Mouse (Mus musculus): ENCODE data around the gene Zfp512. TPM values are rescaled to one million over a fixed set of nuclear protein-coding genes. Genes with fewer than 3 reads are reported as not detected.
"Not testable (repeated sequence)": the region's sequence is repeated elsewhere in the genome, so short reads cannot be mapped to it uniquely, and the experiment has no call there.

Zfp512 gene
- polyA plus RNA-seq, 1 experiment: 46.3 TPM

DNA sequence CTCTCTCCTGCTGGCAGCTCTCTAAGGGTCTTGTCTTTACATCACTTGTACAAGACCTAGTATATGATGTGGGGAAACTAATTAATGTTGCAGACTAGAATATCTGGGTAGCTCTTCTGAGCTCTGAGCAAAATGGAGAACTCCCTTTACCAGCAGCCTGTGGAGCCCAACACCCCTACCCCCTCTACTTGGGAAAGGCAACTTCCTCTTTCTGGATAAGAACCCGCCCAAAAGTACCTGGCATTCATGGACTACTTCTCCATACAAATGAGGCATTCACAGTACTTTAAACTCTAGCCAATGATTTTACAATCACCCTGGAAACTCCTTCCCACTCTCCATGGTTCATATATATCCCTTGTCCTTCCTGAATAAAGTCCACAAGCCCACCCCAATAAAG lies 60.2 kb downstream of the Zfp512 start:
- 97% methylated on average over 1 of the region's 1 CpGs for WGBS
- no peak for DNase-seq
- no peak overlapping the region for H3K4me3 ChIP-seq (replicated peaks; ENCODE audit: insufficient read depth, low read depth, low read length)
- TF ChIP-seq CTCF (IDR thresholded peaks at IDR 0.05; ENCODE audit: borderline replicate concordance, insufficient read depth, low read depth, low read length): no peak
- no peak for TF ChIP-seq POLR2A (IDR thresholded peaks at IDR 0.05; ENCODE audit: borderline replicate concordance, insufficient read depth, low read length)
- no peaks in the 10 kb centered on the region for H3K4me1 ChIP-seq (ENCODE audit: control insufficient read depth, insufficient read depth, low read length)
- H3K27me3 ChIP-seq (ENCODE audit: control insufficient read depth, insufficient read depth, low read length): no peaks in the 10 kb centered on the region
- H3K27ac ChIP-seq (ENCODE audit: insufficient read depth, low read length): no peak overlapping the region

DNA sequence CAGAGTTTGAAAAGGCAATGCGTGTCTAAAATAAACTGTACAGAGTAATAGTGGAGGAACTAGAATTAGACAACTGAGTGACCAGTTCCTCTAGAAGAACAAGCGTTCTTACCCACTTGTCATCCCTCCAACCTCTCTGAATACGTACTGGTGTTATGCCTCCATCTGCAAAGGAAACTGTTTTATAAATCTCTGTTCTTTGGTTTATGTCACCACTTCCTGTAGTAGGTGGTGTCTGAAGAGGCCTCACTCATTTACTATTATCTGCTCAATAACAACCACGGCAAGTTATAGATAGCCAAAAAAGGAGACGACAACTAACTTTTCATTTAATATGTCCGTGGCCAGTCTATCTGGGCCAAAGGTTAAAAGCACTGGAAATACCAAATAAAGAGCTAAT lies 68.3 kb downstream of the Zfp512 start:
- peaks cover under 1% of the 10 kb centered on the region; the same call in 1 of the 2 replicates for H3K4me1 ChIP-seq (ENCODE audit: control insufficient read depth, insufficient read depth, low read length)
- no peaks in the 10 kb centered on the region for H3K27me3 ChIP-seq (ENCODE audit: control insufficient read depth, insufficient read depth, low read length)
- whole genome bisulfite sequencing: 95% methylated on average over 6 of the region's 6 CpGs
- no peak for DNase-seq
- H3K4me3 ChIP-seq (replicated peaks; ENCODE audit: insufficient read depth, low read depth, low read length): no peak overlapping the region
- no peak overlapping the region for H3K27ac ChIP-seq (ENCODE audit: insufficient read depth, low read length)
- TF ChIP-seq CTCF (IDR thresholded peaks at IDR 0.05; ENCODE audit: borderline replicate concordance, insufficient read depth, low read depth, low read length) (no peak), POLR2A (IDR thresholded peaks at IDR 0.05; ENCODE audit: borderline replicate concordance, insufficient read depth, low read length) (no peak)

DNA sequence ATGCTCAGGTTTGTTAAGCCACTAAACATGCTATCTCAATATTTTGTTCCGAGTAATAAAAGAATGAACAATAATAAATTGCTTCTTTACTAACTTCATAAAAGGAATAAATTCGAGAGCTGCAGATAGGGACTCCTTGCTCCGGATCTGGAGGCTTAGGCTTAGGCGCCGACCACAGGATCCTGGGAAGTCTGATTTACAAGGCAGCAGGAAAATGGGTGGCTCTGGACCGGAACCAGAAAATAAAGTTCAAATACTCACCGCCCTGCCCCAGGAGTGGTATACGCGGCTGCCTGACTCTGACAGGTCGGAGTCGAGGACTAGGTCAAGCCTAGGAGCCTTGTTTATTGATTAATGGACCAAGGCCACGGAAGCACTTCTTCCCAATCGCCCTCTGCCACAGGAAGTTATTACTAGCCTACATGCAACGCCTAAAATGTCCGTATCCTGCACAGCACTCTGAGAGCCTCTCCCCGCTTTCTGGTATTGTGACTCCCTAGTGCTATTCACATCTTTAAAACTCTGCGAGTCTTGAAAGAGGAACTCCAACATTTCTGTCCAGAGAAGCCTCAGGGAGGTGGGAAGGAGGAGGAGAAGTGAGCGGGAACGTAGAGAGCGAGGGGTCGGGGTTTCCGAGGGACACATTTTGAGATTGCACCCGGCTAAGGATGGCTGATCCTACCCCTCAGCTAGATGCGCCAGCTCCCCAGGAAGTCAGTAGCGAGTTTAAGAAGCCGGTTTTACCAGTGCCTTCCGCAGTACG lies 74.3 kb downstream of the Zfp512 start, which contains the start of gene Slc4a1ap:
Gene Slc4a1ap (plus strand): TSS at position 642 of the 763 bp plus-strand sequence.
- peak within 1 kb of the TSS; percentile 75; the same call in 1 of the 2 replicates for H3K27ac ChIP-seq (ENCODE audit: insufficient read depth, low read length)
- peaks cover 3% of the 10 kb centered on the region; the same call in 1 of the 2 replicates for H3K4me1 ChIP-seq (ENCODE audit: control insufficient read depth, insufficient read depth, low read length)
- peak within 1 kb of the TSS; percentile 91 for H3K4me3 ChIP-seq (replicated peaks; ENCODE audit: insufficient read depth, low read depth, low read length)
- peak; percentile 78 to 88 for DNase-seq
- TF ChIP-seq CTCF (IDR thresholded peaks at IDR 0.05; ENCODE audit: borderline replicate concordance, insufficient read depth, low read depth, low read length) (no peak), POLR2A (IDR thresholded peaks at IDR 0.05; ENCODE audit: borderline replicate concordance, insufficient read depth, low read length) (peak; percentile 62; the same call in 1 of the 2 replicates)
- WGBS: under 1% methylated on average over 28 of the region's 28 CpGs
- no peaks in the 10 kb centered on the region for H3K27me3 ChIP-seq (ENCODE audit: control insufficient read depth, insufficient read depth, low read length)

DNA sequence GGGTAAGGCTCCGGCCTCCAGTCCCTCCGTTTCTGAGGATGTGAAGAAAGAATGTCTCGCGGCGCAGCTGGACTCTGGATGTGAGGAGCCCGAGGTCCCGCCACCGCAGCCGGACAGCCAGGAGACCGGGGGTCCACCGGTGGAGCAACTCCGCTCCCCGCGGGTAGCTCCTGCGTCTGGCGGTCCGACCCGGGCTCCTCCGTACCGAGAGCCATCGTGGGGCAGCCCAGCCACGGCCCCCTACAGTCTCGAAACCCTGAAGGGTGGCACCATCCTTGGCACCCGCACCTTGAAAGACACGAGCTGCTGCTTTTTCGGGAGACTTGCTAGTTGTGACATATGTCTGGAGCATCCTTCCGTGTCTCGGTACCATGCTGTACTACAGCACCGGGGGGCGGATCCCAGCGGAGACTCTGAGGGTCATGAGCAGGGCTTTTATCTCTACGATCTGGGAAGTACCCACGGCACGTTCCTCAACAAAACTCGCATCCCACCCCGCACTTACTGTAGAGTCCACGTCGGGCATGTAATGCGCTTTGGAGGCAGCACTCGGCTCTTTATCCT lies 75.0 kb downstream of the Zfp512 start:
- H3K4me1 ChIP-seq (ENCODE audit: control insufficient read depth, insufficient read depth, low read length): peaks cover 3% of the 10 kb centered on the region; the same call in 1 of the 2 replicates
- peak overlapping the region; percentile 91 for H3K4me3 ChIP-seq (replicated peaks; ENCODE audit: insufficient read depth, low read depth, low read length)
- WGBS: 2% methylated on average over 40 of the region's 40 CpGs
- DNase-seq: no peak
- no peaks in the 10 kb centered on the region for H3K27me3 ChIP-seq (ENCODE audit: control insufficient read depth, insufficient read depth, low read length)
- TF ChIP-seq POLR2A (IDR thresholded peaks at IDR 0.05; ENCODE audit: borderline replicate concordance, insufficient read depth, low read length) (no peak), CTCF (IDR thresholded peaks at IDR 0.05; ENCODE audit: borderline replicate concordance, insufficient read depth, low read depth, low read length) (no peak)
- no peak overlapping the region for H3K27ac ChIP-seq (ENCODE audit: insufficient read depth, low read length)

DNA sequence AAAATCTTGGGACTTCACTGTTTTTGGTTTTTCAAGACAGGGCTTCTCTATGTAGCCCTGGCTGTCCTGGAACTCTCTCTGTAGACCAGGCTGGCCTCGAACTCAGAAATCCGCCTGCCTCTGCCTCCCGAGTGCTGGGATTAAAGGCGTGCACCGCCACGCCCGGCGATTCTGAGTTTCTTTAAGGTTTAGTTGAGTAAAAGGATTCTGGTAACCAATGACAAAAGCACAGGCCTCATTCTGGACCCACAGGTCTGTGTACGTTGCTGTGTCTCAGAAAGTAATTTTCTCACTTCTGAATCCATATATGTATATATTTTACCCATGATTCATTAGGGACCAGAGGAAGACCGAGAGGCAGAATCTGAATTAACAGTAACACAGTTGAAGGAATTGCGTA lies 75.5 kb downstream of the Zfp512 start, which contains the start of gene Supt7l:
Gene Supt7l (minus strand): TSS at position 101 of the 400 bp plus-strand sequence.
- H3K27me3 ChIP-seq (ENCODE audit: control insufficient read depth, insufficient read depth, low read length); H3K4me1 ChIP-seq (ENCODE audit: control insufficient read depth, insufficient read depth, low read length); DNase-seq: not testable (repeated sequence)
- 79% methylated on average over 11 of the region's 11 CpGs for WGBS
- Histone ChIP-seq H3K27ac (ENCODE audit: insufficient read depth, low read length) (peak within 1 kb of the TSS; percentile 75; the same call in 1 of the 2 replicates), H3K4me3 (replicated peaks; ENCODE audit: insufficient read depth, low read depth, low read length) (peak within 1 kb of the TSS; percentile 91)

DNA sequence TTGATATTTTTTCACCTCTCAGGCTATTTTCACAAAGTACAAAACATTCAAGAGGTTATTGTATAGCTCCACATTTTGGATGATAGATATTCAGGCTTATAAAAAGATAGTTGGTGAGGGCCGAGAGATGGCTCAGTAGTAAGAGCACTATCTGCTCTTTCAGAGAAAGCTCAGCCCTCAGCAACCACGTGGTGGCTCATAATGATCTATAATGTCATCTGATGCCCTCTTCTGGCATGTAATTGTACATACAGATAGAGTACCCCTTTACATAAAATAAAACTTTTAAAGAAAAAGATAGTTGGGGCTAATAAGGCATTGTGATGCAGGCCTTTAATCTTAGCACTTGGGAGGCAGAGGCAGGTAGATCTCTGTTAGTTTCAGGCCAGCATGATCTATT lies 76.3 kb downstream of the Zfp512 start:
- Histone ChIP-seq H3K4me1 (ENCODE audit: control insufficient read depth, insufficient read depth, low read length) (peaks cover 3% of the 10 kb centered on the region; the same call in 1 of the 2 replicates), H3K4me3 (replicated peaks; ENCODE audit: insufficient read depth, low read depth, low read length) (no peak overlapping the region), H3K27ac (ENCODE audit: insufficient read depth, low read length) (no peak overlapping the region), H3K27me3 (ENCODE audit: control insufficient read depth, insufficient read depth, low read length) (no peaks in the 10 kb centered on the region)
- DNase-seq: no peak
- TF ChIP-seq POLR2A (IDR thresholded peaks at IDR 0.05; ENCODE audit: borderline replicate concordance, insufficient read depth, low read length) (no peak), CTCF (IDR thresholded peaks at IDR 0.05; ENCODE audit: borderline replicate concordance, insufficient read depth, low read depth, low read length) (no peak)
- WGBS: 36% methylated on average over 2 of the region's 2 CpGs

Other genes starting within 250 kb of the Zfp512 start
- 83.9 and 84.1 TPM in 2 replicates for gene Ppm1g, start 231.7 kb upstream of the Zfp512 start, polyA plus RNA-seq (2012; rRNA removed)
- gene Nrbp1, start 211.6 kb upstream of the Zfp512 start, polyA plus RNA-seq (2012; rRNA removed): 143 and 148 TPM in 2 replicates
- 0.48 TPM in 1 of 2 replicates, not detected in the other for gene Gm9970, start 211.2 kb upstream of the Zfp512 start, polyA plus RNA-seq (2012; rRNA removed)
- 4.3 and 5.2 TPM in 2 replicates for gene Krtcap3, start 200.7 kb upstream of the Zfp512 start, polyA plus RNA-seq (2012; rRNA removed)
- 69.3 and 75.3 TPM in 2 replicates for gene Ift172, start 161.3 kb upstream of the Zfp512 start, polyA plus RNA-seq (2012; rRNA removed)
- 184 and 190 TPM in 2 replicates for gene Fndc4, start 156.4 kb upstream of the Zfp512 start, polyA plus RNA-seq (2012; rRNA removed)
- gene Gckr, start 155.0 kb upstream of the Zfp512 start, polyA plus RNA-seq (2012; rRNA removed): 1.2 and 1.4 TPM in 2 replicates
- gene 4930548H24Rik, start 33.3 kb downstream of the Zfp512 start, polyA plus RNA-seq (2012; rRNA removed): not detected in 2 replicates
- gene Gpn1, start 42.3 kb downstream of the Zfp512 start, polyA plus RNA-seq (2012; rRNA removed): 24.8 and 26.7 TPM in 2 replicates
- gene Slc4a1ap, start 74.6 kb downstream of the Zfp512 start, polyA plus RNA-seq (2012; rRNA removed): 25.0 and 26.3 TPM in 2 replicates
- gene Supt7l, start 75.4 kb downstream of the Zfp512 start, polyA plus RNA-seq (2012; rRNA removed): 17.1 and 17.9 TPM in 2 replicates
- 80.4 and 81.9 TPM in 2 replicates for gene Mrpl33, start 144.5 kb downstream of the Zfp512 start, polyA plus RNA-seq (2012; rRNA removed)
- 4.2 and 4.4 TPM in 2 replicates for gene Rbks, start 245.2 kb downstream of the Zfp512 start, polyA plus RNA-seq (2012; rRNA removed)
- 42.8 and 43.5 TPM in 2 replicates for gene Babam2, start 245.3 kb downstream of the Zfp512 start, polyA plus RNA-seq (2012; rRNA removed)